Mouse (Mus musculus) CH12.LX (cell line): Measurements from ENCODE around the gene Fcer2a. TPM values are rescaled to one million over a fixed set of nuclear protein-coding genes. Genes with fewer than 3 reads are reported as not detected.

ENCODE experiments used
- DNase-seq: peaks from one replicate; pipeline ENCODE4 v3.0.0-alpha.2; 2013; ENCODE audit errors: extremely low read depth
- H3K27ac ChIP-seq: 2 replicates; pipeline ENCODE4 v1.5.1; 2012; ENCODE audit warnings: low read depth, mild to moderate bottlenecking, control low read depth, moderate library complexity; ENCODE audit not compliant: insufficient read depth
- H3K27me3 ChIP-seq: replicated peaks from 2 replicates; pipeline ENCODE3; 2012; ENCODE audit warnings: inconsistent platforms
- H3K36me3 ChIP-seq, 2 experiments: replicated peaks in 1 of 2; 2 replicates each; pipeline versions ENCODE3 to v1.6.1; 2012; ENCODE audit warnings: inconsistent platforms in 1 of 2, low read length in 1 of 2, mild to moderate bottlenecking in 1 of 2, mixed read lengths in 1 of 2, moderate library complexity in 1 of 2; ENCODE audit not compliant: control insufficient read depth in 1 of 2, insufficient read depth in 1 of 2
- H3K4me1 ChIP-seq, 2 experiments: 2 replicates each; pipeline ENCODE4 v1.6.1; 2012; ENCODE audit warnings: inconsistent platforms in 1 of 2, moderate library complexity in 1 of 2; ENCODE audit not compliant: insufficient read depth in 2 of 2, control insufficient read depth in 1 of 2
- H3K4me2 ChIP-seq: 2 replicates; pipeline ENCODE4 v1.6.1; 2012; ENCODE audit warnings: low read depth, mild to moderate bottlenecking, control low read depth; ENCODE audit not compliant: poor library complexity, insufficient read depth, severe bottlenecking
- H3K4me3 ChIP-seq, 3 experiments: fragments of 150-350 bp in 1 of 3; sonication (generic) in 1 of 3; replicated peaks in 1 of 3; 2 replicates each; pipeline versions ENCODE3 to v1.5.1; 2011 to 2012; ENCODE audit warnings: low read depth in 2 of 3, low read length in 2 of 3, mild to moderate bottlenecking in 2 of 3, moderate library complexity in 2 of 3, control low read depth in 1 of 3, improper control_type of control experiment in 1 of 3, inconsistent platforms in 1 of 3, mixed read lengths in 1 of 3; ENCODE audit not compliant: poor library complexity in 1 of 3
- H3K79me2 ChIP-seq: replicated peaks from 2 replicates; pipeline ENCODE4 v1.6.1; 2012; ENCODE audit warnings: mild to moderate bottlenecking, moderate library complexity; ENCODE audit not compliant: control insufficient read depth, poor library complexity, insufficient read depth, severe bottlenecking; ENCODE audit errors: extremely low read depth
- H3K9ac ChIP-seq: 2 replicates; pipeline ENCODE4 v1.6.1; 2012; ENCODE audit warnings: low read depth, mild to moderate bottlenecking, control low read depth, moderate library complexity; ENCODE audit not compliant: insufficient read depth
- H3K9me3 ChIP-seq: replicated peaks from 2 replicates; pipeline ENCODE3; 2012; ENCODE audit warnings: low read length, inconsistent platforms, mixed read lengths
- CTCF ChIP-seq, 2 experiments: IDR thresholded peaks in 1 of 2; conservative IDR thresholded peaks in 1 of 2; 2 replicates each; pipeline ENCODE4 v1.5.1; 2011 to 2012; ENCODE audit warnings: low read depth in 2 of 2, low read length in 2 of 2, improper control_type of control experiment in 1 of 2, inconsistent platforms in 1 of 2, mild to moderate bottlenecking in 1 of 2, moderate library complexity in 1 of 2
- E2F4 ChIP-seq: IDR thresholded peaks from 2 replicates; pipeline ENCODE4 v1.6.1; 2011; ENCODE audit warnings: low read depth, low read length, improper control_type of control experiment; ENCODE audit not compliant: insufficient replicate concordance
- ETS1 ChIP-seq: conservative IDR thresholded peaks from 2 replicates; pipeline ENCODE4 v1.6.1; 2012; ENCODE audit warnings: low read depth, mild to moderate bottlenecking, inconsistent platforms, low read length, improper control_type of control experiment, moderate library complexity
- GABPA ChIP-seq: IDR thresholded peaks from 2 replicates; pipeline ENCODE4 v1.6.1; 2012; ENCODE audit warnings: low read depth, low read length, improper control_type of control experiment, inconsistent platforms; ENCODE audit not compliant: insufficient replicate concordance
- HCFC1 ChIP-seq: IDR thresholded peaks from 2 replicates; pipeline ENCODE4 v1.6.1; 2012; ENCODE audit warnings: low read depth, mild to moderate bottlenecking, inconsistent platforms, low read length, improper control_type of control experiment
- IRF4 ChIP-seq: IDR thresholded peaks from 2 replicates; pipeline ENCODE4 v1.6.1; 2014; ENCODE audit warnings: low read depth, mild to moderate bottlenecking, inconsistent platforms, low read length, improper control_type of control experiment
- JUND ChIP-seq: conservative IDR thresholded peaks from 2 replicates; pipeline ENCODE4 v1.6.1; 2011; ENCODE audit warnings: low read depth, low read length, improper control_type of control experiment
- KAT2A ChIP-seq: IDR thresholded peaks from 2 replicates; pipeline ENCODE4 v1.6.1; 2012; ENCODE audit warnings: low read length, improper control_type of control experiment, inconsistent platforms; ENCODE audit not compliant: insufficient replicate concordance
- MAFK ChIP-seq: IDR thresholded peaks from 2 replicates; pipeline ENCODE4 v1.6.1; 2011; ENCODE audit warnings: low read length, improper control_type of control experiment; ENCODE audit not compliant: insufficient replicate concordance
- MAZ ChIP-seq: IDR thresholded peaks from 2 replicates; pipeline ENCODE4 v1.6.1; 2012; ENCODE audit warnings: low read depth, mild to moderate bottlenecking, inconsistent platforms, low read length, improper control_type of control experiment, moderate library complexity
- MEF2A ChIP-seq: IDR thresholded peaks from 2 replicates; pipeline ENCODE4 v1.6.1; 2014; ENCODE audit warnings: low read depth, mild to moderate bottlenecking, inconsistent platforms, low read length, improper control_type of control experiment, borderline replicate concordance
- MXI1 ChIP-seq: IDR thresholded peaks from 2 replicates; pipeline ENCODE4 v1.6.1; 2011; ENCODE audit warnings: mild to moderate bottlenecking, low read depth, low read length, improper control_type of control experiment
- MYC ChIP-seq: IDR thresholded peaks from 2 replicates; pipeline ENCODE4 v1.6.1; 2011; ENCODE audit warnings: low read depth, mild to moderate bottlenecking, improper control_type of control experiment, low read length
- POLR2A ChIP-seq: IDR thresholded peaks from 2 replicates; pipeline ENCODE4 v1.6.1; 2011; ENCODE audit warnings: low read depth, mild to moderate bottlenecking, improper control_type of control experiment, low read length
- POLR2AphosphoS2 ChIP-seq: IDR thresholded peaks from 2 replicates; pipeline ENCODE4 v1.6.1; 2011; ENCODE audit warnings: low read depth, low read length, improper control_type of control experiment
- RCOR1 ChIP-seq: conservative IDR thresholded peaks from 2 replicates; pipeline ENCODE4 v1.6.1; 2012; ENCODE audit warnings: low read depth, mild to moderate bottlenecking, inconsistent platforms, low read length, improper control_type of control experiment
- SIN3A ChIP-seq: IDR thresholded peaks from 2 replicates; pipeline ENCODE4 v1.6.1; 2012; ENCODE audit warnings: low read length, improper control_type of control experiment, inconsistent platforms
- SMC3 ChIP-seq: IDR thresholded peaks from 2 replicates; pipeline ENCODE4 v1.6.1; 2011; ENCODE audit warnings: low read depth, low read length, improper control_type of control experiment
- TBP ChIP-seq: conservative IDR thresholded peaks from 2 replicates; pipeline ENCODE4 v1.6.1; 2011; ENCODE audit warnings: low read depth, low read length, improper control_type of control experiment
- TCF12 ChIP-seq: IDR thresholded peaks from 2 replicates; pipeline ENCODE4 v1.6.1; 2014; ENCODE audit warnings: low read depth, mild to moderate bottlenecking, inconsistent platforms, low read length, improper control_type of control experiment
- USF1 ChIP-seq: IDR thresholded peaks from 2 replicates; pipeline ENCODE4 v1.6.1; 2014; ENCODE audit warnings: low read depth, mild to moderate bottlenecking, inconsistent platforms, low read length, improper control_type of control experiment
- USF2 ChIP-seq: conservative IDR thresholded peaks from 2 replicates; pipeline ENCODE4 v1.6.1; 2011; ENCODE audit warnings: low read depth, low read length, improper control_type of control experiment
- ZKSCAN1 ChIP-seq: IDR thresholded peaks from 2 replicates; pipeline ENCODE4 v1.6.1; 2012; ENCODE audit warnings: low read depth, inconsistent platforms, low read length, improper control_type of control experiment, borderline replicate concordance
- ZMIZ1 ChIP-seq: IDR thresholded peaks from 2 replicates; pipeline ENCODE4 v1.6.1; 2012; ENCODE audit warnings: low read depth, mild to moderate bottlenecking, inconsistent platforms, low read length, improper control_type of control experiment
- ZNF384 ChIP-seq: IDR thresholded peaks from 2 replicates; pipeline ENCODE4 v1.6.1; 2012; ENCODE audit warnings: low read depth, low read length, improper control_type of control experiment, inconsistent platforms
- dilution Hi-C: fragments of 300-500 bp; cut with MboI; formaldehyde crosslinking; loops from 2 replicates; pipeline ENCODE4 v1.14.3; 2020; ENCODE audit warnings: low sequenced_read_pairs; ENCODE audit not compliant: extremely low pct_unique_long_range_greater_than_20kb, extremely low pct_ligation_motif_present
- in situ Hi-C: fragments of 300-500 bp; cut with MboI; formaldehyde crosslinking; loops from 3 replicates; pipeline ENCODE4 v1.14.3; 2019; ENCODE audit warnings: low sequenced_read_pairs, low pct_ligation_motif_present, low pct_unique_long_range_greater_than_20kb, mixed read lengths
- polyA plus RNA-seq: library from polyadenylated mRNA; unstranded; fragments of >175 nt; gene quantifications from 2 replicates; pipeline ENCODE4 v1.2.1, GENCODE M21; 2012; ENCODE audit warnings: low read depth; ENCODE audit not compliant: insufficient read length
- total RNA-seq, 2 experiments: library from RNA; depleted of rRNA; stranded (reverse); fragments of 300-350 nt in 1 of 2; fragments of >200 nt in 1 of 2; gene quantifications; 2 replicates each; pipeline ENCODE4 v1.2.3; 2012 to 2014

The Fcer2a gene
- total and polyA plus RNA-seq, 3 experiments, result 1.5 to 15.6 (median 3.7) TPM

GRCm38 (mm10) chr8:3710312-3710711 lies 16.3 kb upstream of the Fcer2a start:
- dilution Hi-C loops, result no loop called here
- H3K9me3 ChIP-seq, result no peaks in the 10 kb centered on the region
- H3K4me1 ChIP-seq, result peaks cover 11 to 31% of the 10 kb centered on the region in 2 experiments
- H3K4me2 ChIP-seq, result 0 out of 2 replicates have a peak overlapping the region, but pooled peaks have one; percentile 18
- in situ Hi-C loops, result loop anchor here (10.0 to 25.0 kb wide), 3 partner anchors 244 to 652 kb away; partner anchors contain the start of genes Cd209c and Cd209g
- H3K9ac ChIP-seq, result no peak overlapping the region
- TF ChIP-seq SIN3A (no peak), ETS1 (no peak), JUND (no peak), IRF4 (no peak), USF1 (no peak), GABPA (no peak), USF2 (no peak), ZMIZ1 (no peak), POLR2A (no peak), MAZ (no peak), SMC3 (no peak), KAT2A (no peak)
- no peaks in the 10 kb centered on the region for H3K36me3 ChIP-seq
- DNase-seq, result no peak
- H3K27ac ChIP-seq, result no peak overlapping the region
- peaks cover 34% of the 10 kb centered on the region for H3K27me3 ChIP-seq
- no peaks in the 10 kb centered on the region for H3K79me2 ChIP-seq
- no peak overlapping the region for H3K4me3 ChIP-seq

GRCm38 (mm10) chr8:3707611-3708010 lies 13.6 kb upstream of the Fcer2a start:
- dilution Hi-C loops, result no loop called here
- H3K4me2 ChIP-seq, result no peak overlapping the region
- H3K27ac ChIP-seq, result no peak overlapping the region
- peaks cover 11 to 31% of the 10 kb centered on the region in 2 experiments for H3K4me1 ChIP-seq
- H3K79me2 ChIP-seq, result no peaks in the 10 kb centered on the region
- TF ChIP-seq CTCF (conservative IDR thresholded peaks at IDR 0.05 in 1 of 2, IDR thresholded peaks at IDR 0.05 in 1 of 2; ENCODE audit: low read depth in 2 of 2, low read length in 2 of 2) (no peak), TCF12 (no peak), POLR2A (no peak), ZMIZ1 (no peak), TBP (no peak), USF1 (no peak), ETS1 (no peak), IRF4 (no peak), E2F4 (no peak), ZKSCAN1 (no peak), ZNF384 (no peak), JUND (no peak), RCOR1 (no peak), MEF2A (no peak), POLR2AphosphoS2 (no peak), KAT2A (no peak), MXI1 (no peak), HCFC1 (no peak), MYC (no peak), MAFK (no peak)
- in situ Hi-C loops, result loop anchor here (25.0 kb wide), 2 partner anchors 430 to 655 kb away; partner anchors contain the start of gene Cd209g
- H3K9ac ChIP-seq, result no peak overlapping the region
- no peaks in the 10 kb centered on the region for H3K9me3 ChIP-seq
- H3K36me3 ChIP-seq, result no peaks in the 10 kb centered on the region
- peaks cover 22% of the 10 kb centered on the region for H3K27me3 ChIP-seq
- DNase-seq, result no peak
- H3K4me3 ChIP-seq, result no peak overlapping the region
